Mouse (Mus musculus): ENCODE data around the gene Gm16405. TPM values are rescaled to one million over a fixed set of nuclear protein-coding genes. Genes with fewer than 3 reads are reported as not detected.

Gm16405 gene
- not detected in 2 replicates for polyA plus RNA-seq (2015; fragmentation: Nextera tagmentation; extraction: Ambion mirVana)

GRCm38 (mm10) chrX:54530908-54531307, at the start of gene Gm16405:
TSS of gene Gm16405 (plus strand) at chrX:54531208.

Other genes with a start within 250 kb of the Gm16405 start
- gene Gm16430, start 91.0 kb downstream of the Gm16405 start, polyA plus RNA-seq (2015; fragmentation: Nextera tagmentation; extraction: Ambion mirVana) = not detected in 2 replicates